Mouse (Mus musculus): ENCODE data around the gene Fgfr2.

The Fgfr2 gene

DNA sequence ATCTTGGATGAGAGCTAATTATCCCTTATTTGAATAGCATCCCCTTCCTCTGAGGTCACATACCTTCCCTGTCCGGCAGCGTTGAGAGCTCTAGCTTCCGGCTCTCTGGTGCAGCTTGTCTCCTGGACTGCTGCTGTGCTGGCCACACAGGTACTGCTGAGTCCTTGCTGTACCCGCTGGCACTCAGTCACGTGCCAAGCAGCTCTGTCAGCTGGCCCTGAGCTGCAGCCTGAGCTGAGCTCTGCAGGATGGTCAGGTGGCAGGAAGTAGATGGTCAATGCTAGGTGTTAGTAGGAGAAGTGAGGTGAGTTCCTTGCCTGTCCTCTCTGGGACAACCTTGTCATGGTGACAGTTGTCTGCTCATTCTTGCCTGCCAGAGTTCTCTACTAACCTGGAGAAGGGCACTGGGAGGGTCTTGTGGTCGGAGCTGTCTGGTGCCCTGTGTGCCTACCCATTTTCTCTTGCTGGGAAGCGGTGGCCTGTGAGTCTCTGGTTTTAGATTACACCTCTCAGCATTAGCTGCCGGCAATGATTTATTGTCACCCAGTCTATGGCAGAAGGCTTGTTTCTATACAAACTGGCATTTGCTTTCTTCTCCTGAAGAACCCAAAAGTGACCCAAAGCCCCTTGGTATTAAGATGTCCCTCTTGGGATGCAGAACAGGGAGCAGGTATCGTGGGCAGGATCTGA is 2402.4 kb downstream of the Fgfr2 start:
- no peak for DNase-seq (ENCODE audit: low read depth, low spot score)

GRCm38 (mm10) chr7:130719931-130720598 is 2403.1 kb downstream of the Fgfr2 start:
- no peak for DNase-seq (ENCODE audit: low read depth, low spot score)

DNA sequence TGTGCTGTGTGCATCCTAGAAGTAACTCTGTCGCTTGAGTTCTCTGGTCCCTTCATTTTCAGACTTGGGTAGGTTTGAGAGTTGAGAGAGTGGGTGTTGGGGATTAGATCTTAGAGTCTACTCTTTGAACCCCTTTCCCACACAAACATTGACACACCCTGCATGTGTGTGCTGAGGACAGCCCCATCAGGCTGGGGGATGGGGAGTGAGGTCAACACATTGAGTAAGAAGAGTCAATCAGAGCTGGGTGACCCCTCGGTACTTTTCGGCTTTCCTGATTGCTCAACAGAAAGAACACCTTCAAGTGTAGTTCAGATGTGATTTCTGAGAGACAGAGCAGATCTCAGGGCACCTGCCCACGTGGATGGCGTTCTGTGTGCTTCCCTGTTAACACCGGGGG is 2406.2 kb downstream of the Fgfr2 start:
- no peak for DNase-seq (ENCODE audit: low read depth, low spot score)

DNA sequence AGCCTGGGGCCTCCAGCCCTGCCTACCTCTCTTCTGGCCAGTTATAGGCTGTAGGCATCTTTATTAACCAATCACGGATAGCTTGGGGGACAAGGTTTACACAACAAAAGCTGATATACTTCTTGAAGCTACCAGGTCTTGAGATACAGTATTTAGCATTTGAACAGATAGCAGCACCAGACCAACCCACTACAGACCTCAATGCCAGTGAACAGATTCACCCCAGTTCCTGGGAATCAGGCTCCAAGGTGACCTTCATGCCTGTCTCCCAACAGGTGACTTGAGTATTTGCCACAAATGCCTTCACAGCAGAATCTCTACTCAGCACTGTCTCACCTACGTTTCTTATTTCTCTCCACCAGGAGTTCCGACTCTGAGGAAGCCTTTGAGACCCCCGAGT is 2406.8 kb downstream of the Fgfr2 start:
- no peak for DNase-seq (ENCODE audit: low read depth, low spot score)

GRCm38 (mm10) chr7:130715467-130715866 is 2407.7 kb downstream of the Fgfr2 start:
- no peak for DNase-seq (ENCODE audit: low read depth, low spot score)

DNA sequence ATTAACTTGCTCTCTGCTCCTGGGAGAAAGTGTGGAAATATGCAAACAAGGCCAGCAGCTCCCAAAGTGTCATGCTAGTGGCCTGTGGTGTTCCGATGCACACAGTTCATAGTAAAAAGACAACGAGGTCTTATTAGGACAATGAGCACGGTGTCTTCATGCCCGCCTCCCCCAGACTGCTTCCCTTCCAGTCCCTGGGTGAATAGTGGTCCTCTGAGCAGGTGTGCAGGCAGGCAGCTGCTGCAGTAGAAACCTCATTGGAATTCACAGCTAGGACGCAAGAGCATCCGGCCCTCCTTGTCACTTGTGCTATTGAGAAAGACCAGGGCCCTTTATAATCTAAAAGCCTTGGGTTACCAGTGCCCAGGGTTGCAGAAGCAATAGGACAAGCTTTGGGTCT is 2409.8 kb downstream of the Fgfr2 start:
- no peak for DNase-seq (ENCODE audit: low read depth, low spot score)

- DNase-seq (ENCODE audit: low read depth, low spot score) = no peak
These were observed 2411.3 kb downstream of the Fgfr2 start for GRCm38 (mm10) chr7:130711851-130712250.

DNA sequence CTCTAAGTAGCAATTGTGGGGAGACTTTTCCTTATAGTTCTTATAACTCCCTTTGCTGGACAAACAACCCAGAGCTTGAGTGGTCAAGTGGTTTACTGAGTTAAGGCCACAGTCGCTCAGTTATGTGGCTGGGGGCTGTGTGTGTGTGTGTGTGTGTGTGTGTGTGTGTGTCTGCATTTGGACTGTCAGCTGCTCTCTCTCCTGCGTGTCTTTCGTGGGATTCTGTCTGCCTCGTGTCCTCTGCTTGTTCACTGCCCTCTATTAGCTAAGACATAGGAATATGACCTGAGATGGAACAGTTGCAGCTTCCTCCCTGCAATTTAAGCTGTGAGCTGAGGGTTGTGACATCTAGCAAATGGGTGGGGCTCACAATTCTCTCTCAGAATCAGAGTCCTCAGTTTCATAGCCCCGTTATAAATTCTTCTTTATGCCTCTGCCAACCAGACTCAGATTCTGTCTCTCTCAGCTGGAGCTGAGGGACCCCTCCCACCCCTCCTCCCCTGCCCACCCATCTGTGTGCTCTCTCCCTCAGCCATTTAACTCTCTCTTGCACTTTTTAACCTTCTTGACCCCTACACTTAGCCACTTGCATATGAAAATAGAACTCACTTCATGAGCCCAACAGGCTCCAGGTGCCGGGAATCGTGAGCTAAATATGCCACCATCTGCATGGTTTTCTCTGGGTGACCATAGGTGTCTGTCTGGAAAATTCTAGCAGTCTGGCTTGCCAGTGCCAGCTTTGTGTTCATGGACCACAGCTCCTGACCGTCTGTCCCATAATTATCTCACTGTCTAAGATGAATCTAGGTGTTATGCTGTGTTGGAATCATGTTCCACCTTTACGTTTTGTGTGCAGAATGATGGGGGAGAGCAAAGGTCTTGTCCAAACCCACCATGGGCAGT is 2413.5 kb downstream of the Fgfr2 start:
- DNase-seq (ENCODE audit: low read depth, low spot score) = no peak

- DNase-seq (ENCODE audit: low read depth, low spot score) = no peak
These were observed 2414.2 kb downstream of the Fgfr2 start for GRCm38 (mm10) chr7:130708940-130709339.

GRCm38 (mm10) chr7:130705230-130705629 is 2417.9 kb downstream of the Fgfr2 start:
- no peak for DNase-seq (ENCODE audit: low read depth, low spot score)

DNA sequence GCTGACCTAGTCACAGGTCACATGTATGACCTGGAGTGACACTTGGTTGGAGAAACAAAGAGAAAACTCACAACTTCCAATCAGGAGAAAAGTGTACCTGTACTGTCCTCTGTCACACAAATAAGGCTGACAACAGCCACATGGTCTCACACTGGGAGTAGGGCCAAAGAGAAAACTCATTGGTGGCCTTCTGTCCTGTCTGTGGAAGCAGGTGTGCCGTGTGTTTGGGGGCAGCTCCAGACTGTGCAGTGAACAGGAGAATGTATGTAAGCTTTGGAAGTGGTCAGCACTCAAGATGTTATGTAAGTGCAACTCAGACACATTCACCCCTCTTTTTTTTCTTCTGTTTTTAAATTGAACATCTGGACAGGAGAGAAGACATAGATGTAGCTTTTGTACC is 2421.8 kb downstream of the Fgfr2 start:
- no peak for DNase-seq (ENCODE audit: low read depth, low spot score)

DNA sequence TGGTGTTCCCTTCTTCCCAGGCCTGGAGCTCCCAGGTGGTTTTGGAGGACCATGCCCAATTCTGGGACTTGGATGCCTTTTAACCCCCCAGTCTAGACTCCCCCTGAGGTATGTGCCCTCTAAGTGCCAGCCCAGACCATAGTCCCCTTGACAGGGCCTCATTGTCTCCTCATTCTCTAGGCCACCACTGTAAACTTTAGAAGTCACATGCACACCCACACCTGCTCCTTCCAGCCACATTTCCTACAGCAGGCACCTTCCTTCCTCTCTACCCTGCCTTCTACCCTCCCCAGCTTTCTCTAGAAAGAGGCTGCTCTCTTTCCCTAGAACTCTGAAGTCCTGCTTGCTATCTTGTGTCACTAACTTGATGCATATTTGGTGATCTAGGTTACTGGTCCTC is 2424.7 kb downstream of the Fgfr2 start:
- DNase-seq (ENCODE audit: low read depth, low spot score) = no peak

DNA sequence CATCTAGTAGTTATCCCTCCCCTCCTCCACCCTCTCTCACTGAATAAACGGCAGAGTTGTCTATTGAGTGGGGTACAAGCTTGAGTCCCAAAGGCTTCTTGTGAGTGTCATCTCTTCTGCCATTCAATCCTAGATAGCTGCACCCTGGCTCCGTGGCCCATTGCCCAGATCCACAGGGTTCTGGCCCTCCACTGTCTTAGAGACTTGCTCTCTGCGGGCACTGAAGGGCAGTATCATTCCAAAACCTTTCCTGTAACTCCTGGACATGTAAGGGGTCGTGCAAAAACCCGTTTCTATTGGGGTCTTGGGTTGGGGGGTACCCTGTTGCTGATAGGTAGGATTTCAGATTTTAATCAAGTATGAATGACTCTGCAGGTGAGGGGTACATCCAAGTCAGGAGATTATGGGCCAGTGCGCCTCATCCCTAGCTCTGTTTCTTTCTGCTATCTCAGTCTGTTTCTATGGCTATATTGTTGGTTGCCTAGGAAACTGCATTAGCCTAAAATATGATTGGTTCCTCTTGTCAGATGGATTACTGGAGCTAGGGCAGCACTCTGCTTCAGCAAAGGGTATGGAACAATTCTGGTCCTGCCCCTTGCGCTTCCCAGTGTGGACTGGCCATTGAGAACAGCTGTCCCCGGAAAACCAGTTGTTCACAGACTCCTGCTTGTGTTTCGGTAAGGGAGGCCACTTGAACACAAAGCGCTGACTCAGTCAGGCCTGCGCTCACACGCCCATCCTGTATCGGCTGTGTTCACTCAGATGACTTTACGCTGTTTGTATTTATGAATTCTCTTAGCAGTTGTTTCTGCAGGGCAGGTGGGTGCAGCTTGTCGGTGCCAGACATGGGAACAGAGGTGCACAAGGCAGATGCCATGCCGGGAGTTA is 2426.6 kb downstream of the Fgfr2 start:
- no peak for DNase-seq (ENCODE audit: low read depth, low spot score)

GRCm38 (mm10) chr7:130695669-130696338 is 2427.3 kb downstream of the Fgfr2 start:
- DNase-seq (ENCODE audit: low read depth, low spot score) = no peak

- no peak for DNase-seq (ENCODE audit: low read depth, low spot score)
These were observed 2429.4 kb downstream of the Fgfr2 start for GRCm38 (mm10) chr7:130693800-130694193.

DNA sequence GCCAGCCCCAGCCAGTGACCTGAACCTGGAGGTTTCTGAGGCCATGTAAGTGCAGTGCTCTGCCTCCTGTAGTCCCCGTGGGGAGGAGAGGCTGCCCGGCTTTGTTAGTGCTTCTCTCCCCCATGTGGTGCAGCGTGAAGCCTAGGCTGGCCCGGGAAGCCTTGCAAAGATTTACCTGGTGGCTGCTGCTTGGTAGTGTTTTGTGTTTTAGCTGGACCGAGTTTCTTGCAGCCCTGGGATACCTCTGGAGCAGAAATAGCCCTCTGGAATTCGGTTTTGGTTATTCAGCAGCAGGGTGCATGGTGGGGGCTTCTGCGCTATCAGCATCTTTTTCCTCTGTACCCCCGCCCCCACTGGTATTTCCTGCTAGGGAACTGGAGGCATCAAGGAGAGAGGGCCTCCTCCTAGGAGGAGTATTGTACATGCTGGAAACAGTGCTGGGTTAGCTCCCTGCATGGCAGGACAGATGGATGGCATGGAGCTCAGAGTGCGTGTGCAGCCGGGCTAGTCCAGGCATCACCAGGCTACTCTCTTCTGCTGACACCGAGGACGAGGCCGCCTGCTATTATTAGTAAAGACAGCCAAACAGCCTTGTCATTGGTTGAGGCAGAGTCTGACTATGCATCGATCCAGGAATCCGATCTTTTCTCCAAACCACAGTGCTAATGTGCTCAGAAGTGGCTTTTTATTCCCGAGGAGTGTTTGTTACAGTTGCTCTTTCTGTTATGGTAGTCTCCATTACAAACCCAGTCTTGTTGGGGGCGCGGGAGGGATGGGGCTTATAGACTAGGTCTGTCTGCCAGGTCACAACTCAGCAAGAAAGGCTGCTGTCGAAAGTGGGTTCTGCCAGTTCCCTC is 2430.0 kb downstream of the Fgfr2 start:
- peak; percentile 47 for DNase-seq (ENCODE audit: low read depth, low spot score)

GRCm38 (mm10) chr7:130692392-130692942 is 2430.7 kb downstream of the Fgfr2 start:
- DNase-seq (ENCODE audit: low read depth, low spot score) = peak; percentile 66

- no peak for DNase-seq (ENCODE audit: low read depth, low spot score)
These were observed 2431.2 kb downstream of the Fgfr2 start for GRCm38 (mm10) chr7:130691931-130692330.

GRCm38 (mm10) chr7:130690869-130691268 is 2432.3 kb downstream of the Fgfr2 start:
- DNase-seq (ENCODE audit: low read depth, low spot score) = no peak

GRCm38 (mm10) chr7:130688601-130689000 is 2434.5 kb downstream of the Fgfr2 start:
- DNase-seq (ENCODE audit: low read depth, low spot score) = no peak

All from CD4-positive, CD25-positive, alpha-beta regulatory T cell, adult 2 months (primary cell).